Mouse (Mus musculus): ENCODE measurements around the gene Gm20388.
A peak's percentile ranks its signal among the peaks of the same experiment; 100 is the strongest.
"Not testable (repeated sequence)": the region's sequence is repeated elsewhere in the genome, so short reads cannot be mapped to it uniquely, and the experiment has no call there.

The Gm20388 gene

GRCm38 (mm10) chr8:123789970-123790369, 3879.3 kb downstream of the Gm20388 start:
- peak; percentile 81 to 93 for DNase-seq (ENCODE audit: low spot score in 2 of 2)

GRCm38 (mm10) chr8:123791101-123791844, 3880.6 kb downstream of the Gm20388 start:
- no peak for DNase-seq (ENCODE audit: low spot score in 2 of 2)

GRCm38 (mm10) chr8:123791845-123792225, 3881.2 kb downstream of the Gm20388 start:
- no peak for DNase-seq (ENCODE audit: low spot score in 2 of 2)

- DNase-seq (ENCODE audit: low spot score in 2 of 2) = no peak
Measured at GRCm38 (mm10) chr8:123793900-123794299, 3883.3 kb downstream of the Gm20388 start.

GRCm38 (mm10) chr8:123794766-123795165, 3884.1 kb downstream of the Gm20388 start:
- DNase-seq (ENCODE audit: low spot score in 2 of 2) = no peak

GRCm38 (mm10) chr8:123796758-123797157, 3886.1 kb downstream of the Gm20388 start:
- no peak for DNase-seq (ENCODE audit: low spot score in 2 of 2)

- peak in 1 of 2 experiments; percentile 40 for DNase-seq (ENCODE audit: low spot score in 2 of 2)
Measured at GRCm38 (mm10) chr8:123797928-123798327, 3887.3 kb downstream of the Gm20388 start.

- DNase-seq (ENCODE audit: low spot score in 2 of 2) = no peak
Measured at GRCm38 (mm10) chr8:123799434-123799833, 3888.8 kb downstream of the Gm20388 start.

GRCm38 (mm10) chr8:123799885-123800284, 3889.2 kb downstream of the Gm20388 start:
- DNase-seq (ENCODE audit: low spot score in 2 of 2) = no peak

- DNase-seq (ENCODE audit: low spot score in 2 of 2) = no peak
Measured at GRCm38 (mm10) chr8:123800867-123801266, 3890.2 kb downstream of the Gm20388 start.

GRCm38 (mm10) chr8:123801538-123801937, 3890.9 kb downstream of the Gm20388 start:
- DNase-seq (ENCODE audit: low spot score in 2 of 2) = no peak

GRCm38 (mm10) chr8:123803639-123804038, 3893.0 kb downstream of the Gm20388 start:
- no peak for DNase-seq (ENCODE audit: low spot score in 2 of 2)

- DNase-seq (ENCODE audit: low spot score in 2 of 2) = no peak
Measured at GRCm38 (mm10) chr8:123804586-123804985, 3893.9 kb downstream of the Gm20388 start.

- no peak for DNase-seq (ENCODE audit: low spot score in 2 of 2)
Measured at GRCm38 (mm10) chr8:123805209-123805717, 3894.6 kb downstream of the Gm20388 start.

- DNase-seq (ENCODE audit: low spot score in 2 of 2) = peak; percentile 55 to 79
Measured at GRCm38 (mm10) chr8:123805718-123806373, 3895.2 kb downstream of the Gm20388 start, which contains the start of gene Rab4a. Rab4a (plus strand) TSS chr8:123805985.

- no peak for DNase-seq (ENCODE audit: low spot score in 2 of 2)
Measured at GRCm38 (mm10) chr8:123806374-123806935, 3895.8 kb downstream of the Gm20388 start.

GRCm38 (mm10) chr8:123807024-123807431, 3896.4 kb downstream of the Gm20388 start:
- peak in 1 of 2 experiments; percentile 32 for DNase-seq (ENCODE audit: low spot score in 2 of 2)

- DNase-seq (ENCODE audit: low spot score in 2 of 2) = no peak
Measured at GRCm38 (mm10) chr8:123807852-123808573, 3897.4 kb downstream of the Gm20388 start.

GRCm38 (mm10) chr8:123808671-123809070, 3898.0 kb downstream of the Gm20388 start:
- no peak for DNase-seq (ENCODE audit: low spot score in 2 of 2)

GRCm38 (mm10) chr8:123809342-123809741, 3898.7 kb downstream of the Gm20388 start:
- not testable (repeated sequence) for DNase-seq (ENCODE audit: low spot score in 2 of 2)

- DNase-seq (ENCODE audit: low spot score in 2 of 2) = no peak
Measured at GRCm38 (mm10) chr8:123812227-123812626, 3901.6 kb downstream of the Gm20388 start.
